Mouse (Mus musculus): ENCODE results near the gene Tcp11l2. TPM values are rescaled to one million over a fixed set of nuclear protein-coding genes. Genes with fewer than 3 reads are reported as not detected.

The Tcp11l2 gene
- polyA plus RNA-seq (2014; fragmentation: Nextera tagmentation; extraction: Ambion mirVana): 15.2 and 16.6 TPM in 2 replicates

GRCm38 (mm10) chr10:84576395-84577070, at the start of gene Tcp11l2:
Gene Tcp11l2 (plus strand): TSS chr10:84576626.
- Histone ChIP-seq H3K27ac (ENCODE audit: low read depth, low read length) (peak within 1 kb of the TSS; percentile 78), H3K9ac (ENCODE audit: low read depth, low read length) (peak within 1 kb of the TSS; percentile 79), H3K4me3 (ENCODE audit: low read depth, low read length) (peak within 1 kb of the TSS; percentile 93), H3K9me3 (replicated peaks; ENCODE audit: control insufficient read depth, low read length) (no peaks in the 10 kb centered on the region), H3K36me3 (ENCODE audit: control insufficient read depth, insufficient read depth, low read length) (no peaks in the 10 kb centered on the region), H3K27me3 (ENCODE audit: control insufficient read depth, insufficient read depth, low read length) (no peaks in the 10 kb centered on the region), H3K4me1 (ENCODE audit: control insufficient read depth, insufficient read depth, low read length) (peaks cover 9% of the 10 kb centered on the region), H3K4me2 (peak within 1 kb of the TSS; percentile 94)
- 1% methylated on average over 46 of the region's 46 CpGs for WGBS (ENCODE audit: insufficient replicate concordance)
- peak; percentile 98 for ATAC-seq (replicated peaks; ENCODE audit: insufficient number of reproducible peaks, low FRiP score, low TSS enrichment)

DNA sequence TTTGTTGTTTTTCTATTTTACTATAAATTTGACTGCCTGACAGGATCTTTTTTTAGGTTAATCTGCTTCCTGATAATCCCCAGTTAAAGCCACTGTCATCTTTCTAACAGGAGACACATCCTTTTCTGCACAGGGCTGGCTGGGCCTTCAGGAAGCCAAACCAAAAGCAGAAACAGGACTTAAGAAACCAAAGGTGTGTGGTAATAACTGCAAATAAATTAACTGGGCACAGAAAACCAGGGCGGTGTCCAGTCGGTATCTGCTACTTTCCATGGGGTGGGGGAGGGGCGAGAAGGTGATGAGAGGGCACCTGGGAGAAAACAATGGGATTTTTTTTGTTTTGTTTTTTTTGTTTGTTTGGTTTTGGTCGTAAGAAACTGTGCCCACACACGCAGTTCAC, 49.4 kb upstream of the Tcp11l2 start:
- peaks cover 22% of the 10 kb centered on the region for H3K36me3 ChIP-seq (ENCODE audit: control insufficient read depth, insufficient read depth, low read length)
- no peaks in the 10 kb centered on the region for H3K27me3 ChIP-seq (ENCODE audit: control insufficient read depth, insufficient read depth, low read length)
- H3K4me3 ChIP-seq (ENCODE audit: low read depth, low read length): no peak overlapping the region
- H3K27ac ChIP-seq (ENCODE audit: low read depth, low read length): no peak overlapping the region
- H3K4me2 ChIP-seq: no peak overlapping the region
- no peak for ATAC-seq (replicated peaks; ENCODE audit: insufficient number of reproducible peaks, low FRiP score, low TSS enrichment)
- H3K9me3 ChIP-seq (replicated peaks; ENCODE audit: control insufficient read depth, low read length): no peaks in the 10 kb centered on the region
- WGBS (ENCODE audit: insufficient replicate concordance): 81% methylated on average over 5 of the region's 5 CpGs
- peaks cover 21% of the 10 kb centered on the region for H3K4me1 ChIP-seq (ENCODE audit: control insufficient read depth, insufficient read depth, low read length)
- H3K9ac ChIP-seq (ENCODE audit: low read depth, low read length): no peak overlapping the region

DNA sequence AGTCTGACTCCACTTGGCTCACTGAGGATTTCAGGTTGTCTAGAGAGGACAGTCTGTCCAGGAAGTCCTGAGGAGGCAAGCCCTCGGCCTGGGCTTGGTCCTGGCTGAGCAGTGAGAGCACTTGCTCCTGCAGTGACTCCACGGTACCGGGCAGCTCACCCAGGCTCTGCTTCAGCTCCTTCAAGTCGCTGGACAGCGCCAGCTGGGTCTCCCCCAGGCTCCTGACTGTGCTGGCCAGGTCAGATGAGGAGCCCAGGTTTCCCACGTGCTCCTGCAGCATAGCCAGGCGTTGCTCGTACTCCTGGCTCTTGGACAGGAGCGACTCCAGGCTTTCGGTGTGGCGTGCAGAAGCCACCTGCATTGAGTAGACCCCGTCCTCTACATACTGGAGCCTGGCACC, 48.8 kb upstream of the Tcp11l2 start:
- WGBS (ENCODE audit: insufficient replicate concordance): 76% methylated on average over 12 of the region's 12 CpGs
- H3K4me3 ChIP-seq (ENCODE audit: low read depth, low read length): no peak overlapping the region
- no peak overlapping the region for H3K4me2 ChIP-seq
- H3K9me3 ChIP-seq (replicated peaks; ENCODE audit: control insufficient read depth, low read length): no peaks in the 10 kb centered on the region
- H3K9ac ChIP-seq (ENCODE audit: low read depth, low read length): no peak overlapping the region
- H3K36me3 ChIP-seq (ENCODE audit: control insufficient read depth, insufficient read depth, low read length): peaks cover 22% of the 10 kb centered on the region
- H3K4me1 ChIP-seq (ENCODE audit: control insufficient read depth, insufficient read depth, low read length): peaks cover 26% of the 10 kb centered on the region
- H3K27me3 ChIP-seq (ENCODE audit: control insufficient read depth, insufficient read depth, low read length): no peaks in the 10 kb centered on the region
- H3K27ac ChIP-seq (ENCODE audit: low read depth, low read length): no peak overlapping the region
- no peak for ATAC-seq (replicated peaks; ENCODE audit: insufficient number of reproducible peaks, low FRiP score, low TSS enrichment)

DNA sequence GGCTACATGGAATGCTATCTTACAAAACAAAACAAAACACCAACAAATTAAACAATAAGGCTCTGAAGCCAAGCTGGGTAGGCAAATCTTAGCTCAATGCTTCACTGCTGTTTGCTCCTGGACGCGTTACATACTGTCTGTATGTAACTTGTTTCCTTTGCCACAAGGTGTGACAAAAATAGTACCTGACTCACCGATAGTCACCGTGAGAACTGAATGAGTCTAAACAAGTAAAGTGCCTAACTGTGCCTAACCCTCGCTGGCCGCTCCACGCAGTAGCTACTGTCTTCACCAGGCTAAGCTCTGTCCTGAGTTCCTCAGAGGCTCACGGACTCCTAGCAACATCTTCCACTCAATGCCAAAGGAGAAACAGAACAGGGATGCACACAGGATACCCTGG, 46.0 kb upstream of the Tcp11l2 start:
- Histone ChIP-seq H3K4me2 (peak overlapping the region; percentile 76), H3K9ac (ENCODE audit: low read depth, low read length) (no peak overlapping the region), H3K36me3 (ENCODE audit: control insufficient read depth, insufficient read depth, low read length) (peaks cover 17% of the 10 kb centered on the region), H3K9me3 (replicated peaks; ENCODE audit: control insufficient read depth, low read length) (no peaks in the 10 kb centered on the region), H3K4me1 (ENCODE audit: control insufficient read depth, insufficient read depth, low read length) (peaks cover 29% of the 10 kb centered on the region), H3K27me3 (ENCODE audit: control insufficient read depth, insufficient read depth, low read length) (no peaks in the 10 kb centered on the region), H3K27ac (ENCODE audit: low read depth, low read length) (0 out of 2 replicates have a peak overlapping the region, but pooled peaks have one; percentile 1), H3K4me3 (ENCODE audit: low read depth, low read length) (peak overlapping the region; percentile 1)
- no peak for ATAC-seq (replicated peaks; ENCODE audit: insufficient number of reproducible peaks, low FRiP score, low TSS enrichment)
- 52% methylated on average over 8 of the region's 8 CpGs for WGBS (ENCODE audit: insufficient replicate concordance)

DNA sequence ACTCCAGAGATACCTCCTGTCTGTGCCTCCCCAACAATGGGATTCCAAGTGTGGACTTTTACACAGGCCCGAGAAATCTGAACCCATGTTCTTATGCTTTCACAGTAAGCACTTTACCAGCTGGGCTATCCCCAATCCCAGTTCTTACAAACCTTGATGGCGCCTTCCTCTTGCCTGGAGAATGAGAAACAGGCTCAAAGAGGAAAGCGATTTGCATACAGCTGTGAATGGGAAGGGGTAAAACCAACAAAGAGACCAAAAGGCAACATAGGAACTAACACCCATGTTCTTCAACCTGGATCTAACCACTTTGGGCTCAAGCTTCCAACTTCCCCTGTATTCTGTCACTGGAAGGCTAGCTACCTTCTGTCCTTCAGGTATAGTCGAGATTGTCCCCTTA, 44.9 kb upstream of the Tcp11l2 start:
- no peak overlapping the region for H3K27ac ChIP-seq (ENCODE audit: low read depth, low read length)
- ATAC-seq (replicated peaks; ENCODE audit: insufficient number of reproducible peaks, low FRiP score, low TSS enrichment): no peak
- WGBS (ENCODE audit: insufficient replicate concordance): 85% methylated on average over 4 of the region's 4 CpGs
- peaks cover 29% of the 10 kb centered on the region for H3K4me1 ChIP-seq (ENCODE audit: control insufficient read depth, insufficient read depth, low read length)
- H3K36me3 ChIP-seq (ENCODE audit: control insufficient read depth, insufficient read depth, low read length): peaks cover 11% of the 10 kb centered on the region
- H3K9me3 ChIP-seq (replicated peaks; ENCODE audit: control insufficient read depth, low read length): no peaks in the 10 kb centered on the region
- H3K4me2 ChIP-seq: peak overlapping the region; percentile 76
- peak overlapping the region; percentile 88; the same call in 1 of the 2 replicates for H3K4me3 ChIP-seq (ENCODE audit: low read depth, low read length)
- peak overlapping the region; percentile 97; the same call in 1 of the 2 replicates for H3K9ac ChIP-seq (ENCODE audit: low read depth, low read length)
- no peaks in the 10 kb centered on the region for H3K27me3 ChIP-seq (ENCODE audit: control insufficient read depth, insufficient read depth, low read length)

- H3K27me3 ChIP-seq (ENCODE audit: control insufficient read depth, insufficient read depth, low read length): no peaks in the 10 kb centered on the region
- ATAC-seq (replicated peaks; ENCODE audit: insufficient number of reproducible peaks, low FRiP score, low TSS enrichment): no peak
- H3K27ac ChIP-seq (ENCODE audit: low read depth, low read length): peak overlapping the region; percentile 62; the same call in 1 of the 2 replicates
- peak overlapping the region; percentile 76 for H3K4me2 ChIP-seq
- H3K4me1 ChIP-seq (ENCODE audit: control insufficient read depth, insufficient read depth, low read length): peaks cover 29% of the 10 kb centered on the region
- WGBS (ENCODE audit: insufficient replicate concordance): 54% methylated on average over 16 of the region's 16 CpGs
- no peaks in the 10 kb centered on the region for H3K9me3 ChIP-seq (replicated peaks; ENCODE audit: control insufficient read depth, low read length)
- H3K36me3 ChIP-seq (ENCODE audit: control insufficient read depth, insufficient read depth, low read length): peaks cover 9% of the 10 kb centered on the region
- peak overlapping the region; percentile 97 for H3K9ac ChIP-seq (ENCODE audit: low read depth, low read length)
- peak overlapping the region; percentile 88 for H3K4me3 ChIP-seq (ENCODE audit: low read depth, low read length)
Measured at GRCm38 (mm10) chr10:84532191-84532889, 44.1 kb upstream of the Tcp11l2 start.

DNA sequence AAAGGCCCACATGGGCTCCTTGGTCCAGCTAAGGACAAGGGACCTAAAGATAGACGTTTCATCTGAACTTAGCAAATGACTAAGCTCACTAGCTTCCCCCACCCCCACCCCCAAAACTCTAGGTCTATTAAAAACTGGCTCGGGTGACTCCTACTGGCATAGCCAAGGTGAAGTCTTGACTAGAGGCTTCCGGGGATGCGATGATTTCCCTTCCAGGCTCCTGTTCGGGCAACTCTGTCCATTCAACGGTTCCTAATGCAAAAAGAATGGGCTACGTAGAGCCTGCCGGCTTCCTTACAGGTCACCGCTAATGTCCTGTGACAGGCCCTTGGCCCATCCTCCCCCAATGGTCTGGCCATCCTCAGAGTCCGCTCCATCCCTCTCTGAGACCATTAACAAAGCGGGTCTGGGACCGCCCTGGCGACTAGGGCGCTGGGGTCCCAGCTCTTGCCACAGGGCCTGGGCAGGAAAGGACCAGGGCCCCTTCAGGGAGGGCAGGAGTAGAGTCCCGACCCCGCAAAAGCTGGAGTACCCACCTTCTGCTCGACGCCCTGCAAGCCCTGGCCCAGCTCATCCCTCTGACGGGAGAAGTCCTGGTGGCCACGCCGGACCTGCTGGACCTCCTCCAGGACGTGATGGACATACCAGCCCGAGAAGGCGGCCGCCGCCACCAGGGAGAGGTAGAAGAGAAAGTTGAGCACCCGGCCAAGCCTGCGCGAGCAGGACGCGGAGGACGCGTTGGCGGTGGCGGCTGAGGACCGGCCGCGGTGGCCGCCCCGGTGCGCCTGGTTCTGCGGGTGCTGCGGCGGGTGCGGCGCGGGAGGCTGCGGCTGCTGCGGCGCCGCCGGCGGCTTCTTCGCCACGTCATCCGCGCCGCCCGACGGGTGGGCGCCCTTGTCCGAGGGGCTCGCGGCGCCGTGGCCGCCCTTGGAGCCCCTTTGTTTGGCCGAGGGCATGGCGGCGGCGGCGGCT, 43.2 kb upstream of the Tcp11l2 start:
- peak overlapping the region; percentile 93 for H3K27ac ChIP-seq (ENCODE audit: low read depth, low read length)
- ATAC-seq (replicated peaks; ENCODE audit: insufficient number of reproducible peaks, low FRiP score, low TSS enrichment): peak; percentile 22; the same call in 1 of the 2 replicates
- peak overlapping the region; percentile 97 for H3K9ac ChIP-seq (ENCODE audit: low read depth, low read length)
- H3K4me1 ChIP-seq (ENCODE audit: control insufficient read depth, insufficient read depth, low read length): peaks cover 29% of the 10 kb centered on the region
- H3K4me3 ChIP-seq (ENCODE audit: low read depth, low read length): peak overlapping the region; percentile 88
- H3K27me3 ChIP-seq (ENCODE audit: control insufficient read depth, insufficient read depth, low read length): no peaks in the 10 kb centered on the region
- WGBS (ENCODE audit: insufficient replicate concordance): under 1% methylated on average over 72 of the region's 72 CpGs
- H3K36me3 ChIP-seq (ENCODE audit: control insufficient read depth, insufficient read depth, low read length): peaks cover under 1% of the 10 kb centered on the region; the same call in 1 of the 2 replicates
- no peaks in the 10 kb centered on the region for H3K9me3 ChIP-seq (replicated peaks; ENCODE audit: control insufficient read depth, low read length)
- H3K4me2 ChIP-seq: peak overlapping the region; percentile 76

Data from heart, embryonic 11.5 days (tissue).